Mouse (Mus musculus) MEL (cell line): ENCODE results near the gene Amdhd2. TPM values are rescaled to one million over a fixed set of nuclear protein-coding genes. Genes with fewer than 3 reads are reported as not detected.

Experiments used
- DNase-seq: peaks from one replicate; pipeline ENCODE4 v3.0.0; 2011; ENCODE audit warnings: low read depth, low spot score
- H3K27ac ChIP-seq: 2 replicates; pipeline ENCODE4 v1.5.1; 2012; ENCODE audit warnings: low read depth, mild to moderate bottlenecking, control low read depth, low read length, moderate library complexity; ENCODE audit not compliant: control insufficient read depth
- H3K27me3 ChIP-seq, 2 experiments: fragments of 150-350 bp in 1 of 2; sonication (generic) in 1 of 2; 2 replicates each; pipeline ENCODE4 v1.6.1; 2012; ENCODE audit warnings: low read length in 2 of 2, mild to moderate bottlenecking in 2 of 2, improper control_type of control experiment in 1 of 2, moderate library complexity in 1 of 2; ENCODE audit not compliant: insufficient read depth in 2 of 2, control insufficient read depth in 1 of 2
- H3K36me3 ChIP-seq, 2 experiments: 2 replicates each; pipeline ENCODE4 v1.6.1; 2012 to 2014; ENCODE audit warnings: low read length in 2 of 2, improper control_type of control experiment in 1 of 2, inconsistent platforms in 1 of 2, mild to moderate bottlenecking in 1 of 2; ENCODE audit not compliant: insufficient read depth in 2 of 2, control insufficient read depth in 1 of 2
- H3K4me1 ChIP-seq, 2 experiments: fragments of 150-350 bp in 1 of 2; sonication (generic) in 1 of 2; 2 replicates each; pipeline ENCODE4 v1.6.1; 2012; ENCODE audit warnings: low read length in 2 of 2, improper control_type of control experiment in 1 of 2, mild to moderate bottlenecking in 1 of 2; ENCODE audit not compliant: insufficient read depth in 2 of 2, control insufficient read depth in 1 of 2
- H3K4me3 ChIP-seq, 2 experiments: fragments of 150-350 bp in 1 of 2; sonication (generic) in 1 of 2; 2 replicates each; pipeline ENCODE4 v1.5.1; 2012; ENCODE audit warnings: low read depth in 2 of 2, low read length in 2 of 2, mild to moderate bottlenecking in 2 of 2, moderate library complexity in 2 of 2, control low read depth in 1 of 2, improper control_type of control experiment in 1 of 2; ENCODE audit not compliant: control insufficient read depth in 1 of 2, insufficient read depth in 1 of 2
- H3K79me2 ChIP-seq: 2 replicates; pipeline ENCODE4 v1.6.1; 2012; ENCODE audit warnings: mild to moderate bottlenecking, low read length, moderate library complexity; ENCODE audit not compliant: control insufficient read depth, poor library complexity, insufficient read depth
- H3K9ac ChIP-seq: 2 replicates; pipeline ENCODE4 v1.6.1; 2012; ENCODE audit warnings: low read depth, mild to moderate bottlenecking, control low read depth, low read length, moderate library complexity; ENCODE audit not compliant: control insufficient read depth, poor library complexity, severe bottlenecking
- H3K9me3 ChIP-seq: fragments of 150-350 bp; sonication (generic); replicated peaks from 2 replicates; pipeline ENCODE4 v1.6.1; 2012; ENCODE audit warnings: mild to moderate bottlenecking, low read length, improper control_type of control experiment, moderate library complexity; ENCODE audit not compliant: insufficient read depth
- BHLHE40 ChIP-seq: IDR thresholded peaks from 2 replicates; pipeline ENCODE4 v1.6.1; 2012; ENCODE audit warnings: low read depth, mild to moderate bottlenecking, inconsistent platforms, low read length, improper control_type of control experiment, borderline replicate concordance
- CHD2 ChIP-seq: IDR thresholded peaks from 2 replicates; pipeline ENCODE4 v1.6.1; 2011; ENCODE audit warnings: low read length, improper control_type of control experiment
- CTCF ChIP-seq, 3 experiments: IDR thresholded peaks in 2 of 3; conservative IDR thresholded peaks in 1 of 3; 2 replicates each; pipeline ENCODE4 v1.5.1; 2011 to 2012; ENCODE audit warnings: low read length in 3 of 3, low read depth in 2 of 3, mild to moderate bottlenecking in 2 of 3, improper control_type of control experiment in 1 of 3, inconsistent platforms in 1 of 3, mixed read lengths in 1 of 3, moderate library complexity in 1 of 3; ENCODE audit not compliant: control insufficient read depth in 1 of 3, insufficient read depth in 1 of 3, poor library complexity in 1 of 3, severe bottlenecking in 1 of 3
- ELF1 ChIP-seq: IDR thresholded peaks from 2 replicates; pipeline ENCODE4 v1.6.1; 2014; ENCODE audit warnings: low read depth, mild to moderate bottlenecking, inconsistent platforms, low read length, improper control_type of control experiment, moderate library complexity
- EP300 ChIP-seq, 2 experiments: IDR thresholded peaks; 2 replicates each; pipeline ENCODE4 v1.6.1; 2011; ENCODE audit warnings: improper control_type of control experiment in 2 of 2, low read length in 2 of 2, low read depth in 1 of 2, mild to moderate bottlenecking in 1 of 2
- GABPA ChIP-seq: IDR thresholded peaks from 2 replicates; pipeline ENCODE4 v1.6.1; 2012; ENCODE audit warnings: low read depth, mild to moderate bottlenecking, inconsistent platforms, low read length, improper control_type of control experiment, moderate library complexity
- GATA1 ChIP-seq: IDR thresholded peaks from 2 replicates; pipeline ENCODE4 v1.6.1; 2011; ENCODE audit warnings: low read depth, low read length, improper control_type of control experiment
- JUND ChIP-seq: IDR thresholded peaks from 2 replicates; pipeline ENCODE4 v1.6.1; 2011; ENCODE audit warnings: low read depth, mild to moderate bottlenecking, improper control_type of control experiment, low read length
- MAFK ChIP-seq: IDR thresholded peaks from 2 replicates; pipeline ENCODE4 v1.6.1; 2011; ENCODE audit warnings: low read depth, mild to moderate bottlenecking, low read length, improper control_type of control experiment, borderline replicate concordance
- MAX ChIP-seq: IDR thresholded peaks from 2 replicates; pipeline ENCODE4 v1.6.1; 2011; ENCODE audit warnings: low read length, improper control_type of control experiment
- MAZ ChIP-seq: IDR thresholded peaks from 2 replicates; pipeline ENCODE4 v1.6.1; 2012; ENCODE audit warnings: low read depth, mild to moderate bottlenecking, inconsistent platforms, low read length, improper control_type of control experiment
- MEF2A ChIP-seq: IDR thresholded peaks from 2 replicates; pipeline ENCODE4 v1.6.1; 2014; ENCODE audit warnings: low read depth, mild to moderate bottlenecking, inconsistent platforms, low read length, improper control_type of control experiment; ENCODE audit not compliant: poor library complexity, insufficient replicate concordance, severe bottlenecking; ENCODE audit errors: extremely low read depth
- MYB ChIP-seq: IDR thresholded peaks from 2 replicates; pipeline ENCODE4 v1.6.1; 2011; ENCODE audit warnings: mild to moderate bottlenecking, low read depth, low read length, improper control_type of control experiment
- MYC ChIP-seq: IDR thresholded peaks from 2 replicates; pipeline ENCODE4 v1.6.1; 2011; ENCODE audit warnings: low read depth, mild to moderate bottlenecking, low read length, improper control_type of control experiment, moderate library complexity
- NRF1 ChIP-seq: IDR thresholded peaks from 2 replicates; pipeline ENCODE4 v1.6.1; 2014; ENCODE audit warnings: low read depth, mild to moderate bottlenecking, inconsistent platforms, low read length, improper control_type of control experiment, moderate library complexity; ENCODE audit not compliant: poor library complexity, insufficient read depth, severe bottlenecking
- RCOR1 ChIP-seq: IDR thresholded peaks from 2 replicates; pipeline ENCODE4 v1.6.1; 2012; ENCODE audit warnings: low read depth, mild to moderate bottlenecking, inconsistent platforms, low read length, improper control_type of control experiment
- UBTF ChIP-seq: IDR thresholded peaks from 2 replicates; pipeline ENCODE4 v1.6.1; 2012; ENCODE audit warnings: low read depth, mild to moderate bottlenecking, inconsistent platforms, low read length, improper control_type of control experiment, moderate library complexity, borderline replicate concordance; ENCODE audit not compliant: insufficient read depth
- USF2 ChIP-seq, 2 experiments: IDR thresholded peaks; 2 replicates each; pipeline ENCODE4 v1.6.1; 2011 to 2012; ENCODE audit warnings: improper control_type of control experiment in 2 of 2, low read length in 2 of 2, borderline replicate concordance in 1 of 2, inconsistent platforms in 1 of 2, low read depth in 1 of 2, mild to moderate bottlenecking in 1 of 2; ENCODE audit not compliant: insufficient read depth in 1 of 2
- ZKSCAN1 ChIP-seq: IDR thresholded peaks from 2 replicates; pipeline ENCODE4 v1.6.1; 2012; ENCODE audit warnings: low read depth, mild to moderate bottlenecking, inconsistent platforms, low read length, improper control_type of control experiment, moderate library complexity
- ZMIZ1 ChIP-seq: IDR thresholded peaks from 2 replicates; pipeline ENCODE4 v1.6.1; 2012; ENCODE audit warnings: low read depth, mild to moderate bottlenecking, inconsistent platforms, low read length, improper control_type of control experiment, moderate library complexity
- ZNF384 ChIP-seq: IDR thresholded peaks from 2 replicates; pipeline ENCODE4 v1.6.1; 2012; ENCODE audit warnings: low read depth, mild to moderate bottlenecking, inconsistent platforms, low read length, improper control_type of control experiment
- polyA plus RNA-seq, 2 experiments: library from polyadenylated mRNA; stranded (reverse) in 1 of 2; unstranded in 1 of 2; fragments of >175 nt in 1 of 2; fragments of >200 nt in 1 of 2; gene quantifications; 2 replicates each; pipeline versions ENCODE4 v1.2.1 to v1.2.4; 2012; ENCODE audit warnings: low replicate concordance in 2 of 2, low read depth in 1 of 2; ENCODE audit not compliant: insufficient read length in 2 of 2, insufficient read depth in 1 of 2, missing spikeins in 1 of 2
- total RNA-seq: library from RNA; depleted of rRNA; stranded (reverse); fragments of 300-350 nt; gene quantifications from 2 replicates; pipeline ENCODE4 v1.2.3, GENCODE M21; 2012

Gene Amdhd2
- total and polyA plus RNA-seq, 3 experiments: 11.4 to 36.1 TPM; not detected in 1

DNA sequence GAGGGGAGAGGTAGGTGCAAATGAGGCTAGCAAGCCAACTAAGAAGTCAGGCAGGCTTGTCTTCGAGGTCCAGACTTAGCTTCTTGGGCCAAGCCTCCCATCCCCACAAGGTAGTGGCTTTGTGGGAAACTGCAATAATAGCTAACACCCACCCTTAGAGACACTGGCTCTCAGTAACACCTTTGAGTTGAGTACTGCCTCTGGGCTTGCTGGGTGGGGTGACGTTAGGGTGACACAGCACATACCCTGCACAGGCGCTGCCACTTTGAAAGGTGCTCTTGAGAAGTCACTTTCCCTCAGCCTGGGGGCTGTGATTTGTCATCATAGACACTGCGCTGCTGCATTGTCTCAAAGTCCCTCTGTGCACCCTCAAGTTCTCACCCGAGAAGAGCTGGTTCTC, 30.2 kb upstream of the Amdhd2 start:
- no peak for TF ChIP-seq UBTF
- no peak for TF ChIP-seq MAZ
- no peak for TF ChIP-seq ZMIZ1
- TF ChIP-seq MAX: no peak
- no peak for TF ChIP-seq ZNF384
- TF ChIP-seq EP300 (IDR thresholded peaks at IDR 0.05; ENCODE audit: low read depth in 1 of 2, low read length in 2 of 2): no peak
- no peak for TF ChIP-seq MAFK
- no peak for TF ChIP-seq JUND
- no peak for TF ChIP-seq GATA1
- peaks cover 0 to 12% of the 10 kb centered on the region in 2 experiments; a peak in 3 of 4 replicates for H3K4me1 ChIP-seq
- no peak overlapping the region for H3K9ac ChIP-seq
- H3K9me3 ChIP-seq: no peaks in the 10 kb centered on the region
- peaks cover 3 to 7% of the 10 kb centered on the region in 2 experiments; a peak in 3 of 4 replicates for H3K36me3 ChIP-seq
- H3K4me3 ChIP-seq: no peak overlapping the region
- no peaks in the 10 kb centered on the region for H3K27me3 ChIP-seq
- H3K79me2 ChIP-seq: peaks cover 14% of the 10 kb centered on the region
- DNase-seq: no peak
- H3K27ac ChIP-seq: no peak overlapping the region

DNA sequence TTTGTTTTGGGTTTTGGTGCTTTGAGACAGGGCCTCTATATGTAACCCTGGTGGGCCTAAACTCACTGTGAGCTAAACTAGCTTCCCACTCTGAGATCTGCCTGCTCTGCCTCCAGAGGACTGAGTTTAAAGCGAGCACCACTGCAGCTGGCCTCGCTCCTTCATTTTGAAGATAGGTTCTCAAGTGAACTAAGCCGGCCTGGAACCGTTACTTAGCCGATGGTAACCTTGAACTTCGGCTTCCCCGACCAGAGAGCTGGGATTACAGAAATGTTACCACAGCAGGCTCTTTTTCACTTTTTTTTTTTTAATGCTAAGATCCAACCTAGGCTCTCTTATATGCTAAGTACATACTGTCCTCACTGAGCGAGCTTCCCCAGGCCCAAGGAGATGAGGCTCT, 29.7 kb upstream of the Amdhd2 start:
- Histone ChIP-seq H3K4me3 (no peak overlapping the region), H3K9ac (no peak overlapping the region), H3K9me3 (no peaks in the 10 kb centered on the region), H3K36me3 (peaks cover 3 to 7% of the 10 kb centered on the region in 2 experiments; a peak in 3 of 4 replicates), H3K27me3 (no peaks in the 10 kb centered on the region), H3K27ac (no peak overlapping the region), H3K4me1 (peaks cover 0 to 9% of the 10 kb centered on the region in 2 experiments; a peak in 2 of 4 replicates), H3K79me2 (peaks cover 14% of the 10 kb centered on the region)
- DNase-seq: no peak
- no peak for TF ChIP-seq GATA1
- TF ChIP-seq MEF2A: no peak
- no peak for TF ChIP-seq MYC
- no peak for TF ChIP-seq ZMIZ1
- TF ChIP-seq CHD2: no peak
- no peak for TF ChIP-seq MAZ
- no peak for TF ChIP-seq USF2 (IDR thresholded peaks at IDR 0.05; ENCODE audit: borderline replicate concordance in 1 of 2, insufficient read depth in 1 of 2, low read depth in 1 of 2, low read length in 2 of 2)
- no peak for TF ChIP-seq BHLHE40
- TF ChIP-seq MYB: no peak
- TF ChIP-seq NRF1: no peak
- no peak for TF ChIP-seq ZNF384
- TF ChIP-seq GABPA: no peak
- TF ChIP-seq ELF1: no peak
- no peak for TF ChIP-seq MAFK
- TF ChIP-seq ZKSCAN1: no peak
- TF ChIP-seq MAX: no peak
- TF ChIP-seq RCOR1: no peak
- TF ChIP-seq CTCF (IDR thresholded peaks at IDR 0.05 in 2 of 3, conservative IDR thresholded peaks at IDR 0.05 in 1 of 3; ENCODE audit: control insufficient read depth in 1 of 3, insufficient read depth in 1 of 3, low read depth in 2 of 3, low read length in 3 of 3, poor library complexity in 1 of 3, severe bottlenecking in 1 of 3): no peak
